Mouse (Mus musculus): ENCODE data around the gene Twist2. TPM values are rescaled to one million over a fixed set of nuclear protein-coding genes. Genes with fewer than 3 reads are reported as not detected.

Gene Twist2
- polyA plus RNA-seq, 1 experiment: 1.9 TPM

- WGBS: 51% methylated on average over 3 of the region's 3 CpGs
- no peak overlapping the region for H3K27ac ChIP-seq (ENCODE audit: control insufficient read depth, insufficient read depth, low read depth, low read length, poor library complexity)
- H3K4me1 ChIP-seq (ENCODE audit: control insufficient read depth, insufficient read depth, low read length): no peaks in the 10 kb centered on the region
- no peak overlapping the region for H3K4me3 ChIP-seq (replicated peaks; ENCODE audit: control insufficient read depth, low read depth, low read length)
- TF ChIP-seq POLR2A (IDR thresholded peaks at IDR 0.05; ENCODE audit: borderline replicate concordance, control insufficient read depth, low read depth, low read length) (no peak), CTCF (IDR thresholded peaks at IDR 0.05; ENCODE audit: control insufficient read depth, insufficient read depth, low read length) (no peak)
Observed at GRCm38 (mm10) chr1:91823530-91823929, 22.3 kb downstream of the Twist2 start.

GRCm38 (mm10) chr1:91823951-91824350, 22.7 kb downstream of the Twist2 start:
- WGBS: 84% methylated on average over 7 of the region's 7 CpGs
- no peak for TF ChIP-seq CTCF (IDR thresholded peaks at IDR 0.05; ENCODE audit: control insufficient read depth, insufficient read depth, low read length)
- no peak for TF ChIP-seq POLR2A (IDR thresholded peaks at IDR 0.05; ENCODE audit: borderline replicate concordance, control insufficient read depth, low read depth, low read length)
- Histone ChIP-seq H3K27ac (ENCODE audit: control insufficient read depth, insufficient read depth, low read depth, low read length, poor library complexity) (no peak overlapping the region), H3K4me1 (ENCODE audit: control insufficient read depth, insufficient read depth, low read length) (no peaks in the 10 kb centered on the region), H3K4me3 (replicated peaks; ENCODE audit: control insufficient read depth, low read depth, low read length) (no peak overlapping the region)

GRCm38 (mm10) chr1:91825261-91825660, 24.0 kb downstream of the Twist2 start:
- H3K4me1 ChIP-seq (ENCODE audit: control insufficient read depth, insufficient read depth, low read length): no peaks in the 10 kb centered on the region
- H3K27ac ChIP-seq (ENCODE audit: control insufficient read depth, insufficient read depth, low read depth, low read length, poor library complexity): no peak overlapping the region
- WGBS: 38% methylated on average over 4 of the region's 4 CpGs
- H3K4me3 ChIP-seq (replicated peaks; ENCODE audit: control insufficient read depth, low read depth, low read length): no peak overlapping the region
- TF ChIP-seq POLR2A (IDR thresholded peaks at IDR 0.05; ENCODE audit: borderline replicate concordance, control insufficient read depth, low read depth, low read length) (no peak), CTCF (IDR thresholded peaks at IDR 0.05; ENCODE audit: control insufficient read depth, insufficient read depth, low read length) (no peak)

GRCm38 (mm10) chr1:91831978-91832377, 30.7 kb downstream of the Twist2 start:
- TF ChIP-seq CTCF (IDR thresholded peaks at IDR 0.05; ENCODE audit: control insufficient read depth, insufficient read depth, low read length) (no peak), POLR2A (IDR thresholded peaks at IDR 0.05; ENCODE audit: borderline replicate concordance, control insufficient read depth, low read depth, low read length) (no peak)
- 74% methylated on average over 7 of the region's 7 CpGs for WGBS

GRCm38 (mm10) chr1:91839557-91839956, 38.3 kb downstream of the Twist2 start:
- H3K4me1 ChIP-seq (ENCODE audit: control insufficient read depth, insufficient read depth, low read length): no peaks in the 10 kb centered on the region
- no peak overlapping the region for H3K27ac ChIP-seq (ENCODE audit: control insufficient read depth, insufficient read depth, low read depth, low read length, poor library complexity)
- TF ChIP-seq CTCF (IDR thresholded peaks at IDR 0.05; ENCODE audit: control insufficient read depth, insufficient read depth, low read length) (no peak), POLR2A (IDR thresholded peaks at IDR 0.05; ENCODE audit: borderline replicate concordance, control insufficient read depth, low read depth, low read length) (no peak)
- H3K4me3 ChIP-seq (replicated peaks; ENCODE audit: control insufficient read depth, low read depth, low read length): no peak overlapping the region
- 77% methylated on average over 6 of the region's 6 CpGs for WGBS

More at GRCm38 (mm10) chr1:91831978-91832377, 30.7 kb downstream of the Twist2 start:
- no peaks in the 10 kb centered on the region for H3K4me1 ChIP-seq (ENCODE audit: control insufficient read depth, insufficient read depth, low read length)
- no peak overlapping the region for H3K4me3 ChIP-seq (replicated peaks; ENCODE audit: control insufficient read depth, low read depth, low read length)
- H3K27ac ChIP-seq (ENCODE audit: control insufficient read depth, insufficient read depth, low read depth, low read length, poor library complexity): no peak overlapping the region

GRCm38 (mm10) chr1:91839979-91840378, 38.7 kb downstream of the Twist2 start:
- Histone ChIP-seq H3K4me3 (replicated peaks; ENCODE audit: control insufficient read depth, low read depth, low read length) (no peak overlapping the region), H3K27ac (ENCODE audit: control insufficient read depth, insufficient read depth, low read depth, low read length, poor library complexity) (no peak overlapping the region), H3K4me1 (ENCODE audit: control insufficient read depth, insufficient read depth, low read length) (no peaks in the 10 kb centered on the region)
- 61% methylated on average over 6 of the region's 6 CpGs for whole genome bisulfite sequencing
- TF ChIP-seq CTCF (IDR thresholded peaks at IDR 0.05; ENCODE audit: control insufficient read depth, insufficient read depth, low read length): no peak
- TF ChIP-seq POLR2A (IDR thresholded peaks at IDR 0.05; ENCODE audit: borderline replicate concordance, control insufficient read depth, low read depth, low read length): no peak

GRCm38 (mm10) chr1:91844236-91844635, 43.0 kb downstream of the Twist2 start:
- H3K4me1 ChIP-seq (ENCODE audit: control insufficient read depth, insufficient read depth, low read length): no peaks in the 10 kb centered on the region
- H3K27ac ChIP-seq (ENCODE audit: control insufficient read depth, insufficient read depth, low read depth, low read length, poor library complexity): no peak overlapping the region
- H3K4me3 ChIP-seq (replicated peaks; ENCODE audit: control insufficient read depth, low read depth, low read length): no peak overlapping the region
- WGBS: 77% methylated on average over 4 of the region's 4 CpGs
- TF ChIP-seq POLR2A (IDR thresholded peaks at IDR 0.05; ENCODE audit: borderline replicate concordance, control insufficient read depth, low read depth, low read length) (no peak), CTCF (IDR thresholded peaks at IDR 0.05; ENCODE audit: control insufficient read depth, insufficient read depth, low read length) (no peak)

- 70% methylated on average over 8 of the region's 8 CpGs for WGBS
- TF ChIP-seq POLR2A (IDR thresholded peaks at IDR 0.05; ENCODE audit: borderline replicate concordance, control insufficient read depth, low read depth, low read length) (no peak), CTCF (IDR thresholded peaks at IDR 0.05; ENCODE audit: control insufficient read depth, insufficient read depth, low read length) (no peak)
- Histone ChIP-seq H3K27ac (ENCODE audit: control insufficient read depth, insufficient read depth, low read depth, low read length, poor library complexity) (no peak overlapping the region), H3K4me1 (ENCODE audit: control insufficient read depth, insufficient read depth, low read length) (no peaks in the 10 kb centered on the region), H3K4me3 (replicated peaks; ENCODE audit: control insufficient read depth, low read depth, low read length) (no peak overlapping the region)
Observed at GRCm38 (mm10) chr1:91844681-91845379, 43.6 kb downstream of the Twist2 start.

Measured in bone marrow, adult 2 months (tissue).